Mouse (Mus musculus) gonadal fat pad, adult 2 months (tissue): Measurements from ENCODE around the gene Slbp. TPM values are rescaled to one million over a fixed set of nuclear protein-coding genes. Genes with fewer than 3 reads are reported as not detected.
A peak's percentile ranks its signal among the peaks of the same experiment; 100 is the strongest.

ENCODE experiments used
- DNase-seq: peaks from one replicate; pipeline ENCODE4 v3.0.0-alpha.2; 2012; ENCODE audit warnings: low read depth
- polyA plus RNA-seq: library from polyadenylated mRNA; depleted of rRNA; stranded (reverse); fragments of >200 nt; gene quantifications from 2 replicates; pipeline ENCODE4 v1.2.3, GENCODE M21; 2012; rRNA removed

The Slbp gene
- polyA plus RNA-seq = 14.7 and 21.2 TPM in 2 replicates

GRCm38 (mm10) chr5:33651921-33652782 lies at the start of gene Slbp:
TSS of gene Slbp (minus strand) at chr5:33652574.
- peak; percentile 62 for DNase-seq

- DNase-seq = no peak
Observed at GRCm38 (mm10) chr5:33701832-33702231, 49.5 kb upstream of the Slbp start.

GRCm38 (mm10) chr5:33700010-33700409 lies 47.6 kb upstream of the Slbp start:
- no peak for DNase-seq

DNA sequence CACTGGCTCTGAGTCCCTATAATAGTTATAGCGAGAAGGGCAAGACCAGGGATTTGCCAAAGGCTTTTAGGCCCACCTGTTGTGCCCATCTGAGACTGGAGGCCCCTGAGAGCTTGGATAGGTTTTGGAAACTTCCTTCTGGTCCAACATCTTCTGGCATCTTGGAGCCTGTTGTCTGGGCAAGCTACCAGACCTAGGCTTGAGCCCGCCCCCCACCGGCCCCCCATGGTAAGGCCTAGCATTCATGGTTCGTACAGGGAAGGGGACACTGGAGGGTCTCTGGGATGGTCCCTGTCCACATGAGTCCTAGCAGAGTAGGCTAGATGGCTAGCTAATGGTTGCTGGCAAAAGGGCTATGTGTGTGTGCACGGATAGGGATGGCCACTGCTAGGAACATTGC lies 46.3 kb upstream of the Slbp start:
- no peak for DNase-seq

DNA sequence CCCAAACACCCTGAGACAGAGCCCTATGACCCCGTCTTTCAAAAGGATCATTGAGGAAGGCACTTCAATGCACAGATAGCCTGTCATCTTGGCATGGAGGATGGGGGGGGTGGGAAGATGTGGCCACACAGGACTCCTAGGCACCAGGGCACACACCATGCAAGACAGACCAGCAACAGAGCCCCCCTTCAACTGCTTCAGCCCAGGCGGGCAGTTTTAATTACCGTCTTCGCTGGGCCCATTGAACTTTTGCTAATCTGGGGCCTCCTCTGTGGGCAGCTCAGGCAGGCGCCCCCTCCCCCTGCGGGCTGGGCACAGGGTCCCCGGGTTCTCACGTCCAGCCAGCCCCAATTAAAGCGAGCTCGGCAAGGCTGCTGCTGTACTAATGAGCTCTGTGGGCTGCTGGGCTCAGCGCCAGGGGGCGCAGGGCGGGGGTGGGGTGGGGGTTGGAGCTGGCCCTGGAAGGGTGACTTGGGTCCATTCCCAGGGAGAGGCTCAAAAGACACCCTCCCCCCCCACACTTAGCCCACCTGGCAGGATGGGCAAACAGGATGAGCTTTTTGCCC lies 45.7 kb upstream of the Slbp start:
- DNase-seq = no peak

- no peak for DNase-seq
Observed at GRCm38 (mm10) chr5:33697534-33697933, 45.2 kb upstream of the Slbp start.

GRCm38 (mm10) chr5:33696430-33696829 lies 44.1 kb upstream of the Slbp start:
- no peak for DNase-seq

DNA sequence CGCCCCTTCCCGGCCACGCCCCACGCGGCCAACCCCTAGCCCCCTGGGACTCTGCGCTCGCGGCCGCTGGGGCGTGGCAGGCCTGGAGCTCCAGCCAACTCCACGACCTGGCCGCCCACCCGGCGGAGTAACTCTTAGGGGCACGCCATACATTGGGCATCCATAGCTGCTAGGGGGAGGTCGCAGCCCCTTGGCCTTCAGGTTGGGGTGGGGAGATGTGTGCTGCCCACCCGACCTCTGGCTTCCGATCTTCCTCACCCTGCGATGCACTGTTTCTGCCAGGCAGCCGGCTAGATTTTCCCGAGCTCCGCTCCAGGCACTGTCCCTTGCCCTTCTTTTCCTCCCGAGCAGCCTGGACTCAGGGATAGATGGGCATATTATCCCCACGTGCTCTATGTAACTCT lies 43.3 kb upstream of the Slbp start:
- DNase-seq = no peak

DNA sequence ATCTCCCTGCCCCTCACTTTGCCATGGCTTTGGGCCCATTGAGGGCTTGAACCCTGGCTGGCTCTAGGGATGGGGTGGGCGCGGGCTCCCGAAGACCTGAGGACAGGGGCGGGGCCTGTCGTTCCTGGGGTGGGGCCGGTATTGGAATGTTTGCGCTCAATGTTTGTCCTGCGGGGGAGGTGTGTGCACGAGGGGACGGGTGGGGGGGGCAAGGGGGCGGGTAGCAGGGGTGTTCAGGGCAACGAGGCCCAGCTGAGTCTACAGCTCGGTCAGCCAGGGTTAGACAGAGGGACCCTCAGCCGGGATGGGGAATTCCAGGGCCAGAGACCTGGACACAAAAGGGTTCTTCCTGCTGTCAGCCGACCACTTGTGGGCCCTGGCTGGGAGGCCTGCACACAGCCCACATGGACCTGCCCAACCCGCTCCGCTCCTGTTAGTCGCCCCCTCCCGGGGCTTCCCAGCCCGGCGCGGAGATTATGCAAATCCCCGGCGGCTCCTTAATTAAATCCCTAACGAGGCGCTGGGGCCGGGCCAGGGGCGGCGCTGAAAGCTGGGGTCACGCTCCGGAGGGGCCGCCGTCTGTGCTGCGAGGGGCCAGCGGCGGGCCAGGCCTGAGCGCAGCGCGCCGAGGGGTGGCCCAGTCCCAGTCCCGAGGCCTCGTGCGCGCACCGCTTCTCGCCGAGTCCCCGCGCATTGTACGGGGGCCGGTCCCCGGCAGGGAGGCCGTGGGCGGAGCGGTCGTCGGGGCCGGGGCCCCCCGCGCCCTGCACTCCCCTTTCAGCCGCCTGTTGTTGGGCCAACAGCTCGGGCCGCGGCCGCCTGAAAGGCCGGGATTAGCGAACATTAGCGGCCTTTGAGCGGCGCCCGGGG lies 42.7 kb upstream of the Slbp start:
- no peak for DNase-seq

GRCm38 (mm10) chr5:33694461-33694847 lies 42.1 kb upstream of the Slbp start:
- DNase-seq = no peak

DNA sequence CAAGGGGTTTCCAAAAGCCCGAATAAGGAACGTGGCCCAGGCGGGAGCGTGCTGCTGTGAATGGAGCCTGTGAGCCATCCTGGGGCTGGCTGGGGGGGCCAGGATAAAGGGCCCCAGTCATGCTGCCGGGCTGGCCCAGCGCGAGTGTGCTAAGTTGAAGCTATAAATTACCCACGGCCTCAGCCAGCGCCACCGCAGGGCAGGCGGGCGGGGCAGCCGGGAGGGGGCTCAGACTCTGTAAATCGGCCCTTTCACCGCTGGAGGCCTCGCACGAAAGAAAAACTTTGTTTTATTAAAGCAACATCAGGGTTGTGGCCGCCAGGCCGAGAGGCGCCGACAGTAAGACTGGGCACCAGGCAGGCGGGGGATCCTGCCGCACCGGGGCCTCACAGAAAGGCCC lies 40.0 kb upstream of the Slbp start:
- no peak for DNase-seq

DNA sequence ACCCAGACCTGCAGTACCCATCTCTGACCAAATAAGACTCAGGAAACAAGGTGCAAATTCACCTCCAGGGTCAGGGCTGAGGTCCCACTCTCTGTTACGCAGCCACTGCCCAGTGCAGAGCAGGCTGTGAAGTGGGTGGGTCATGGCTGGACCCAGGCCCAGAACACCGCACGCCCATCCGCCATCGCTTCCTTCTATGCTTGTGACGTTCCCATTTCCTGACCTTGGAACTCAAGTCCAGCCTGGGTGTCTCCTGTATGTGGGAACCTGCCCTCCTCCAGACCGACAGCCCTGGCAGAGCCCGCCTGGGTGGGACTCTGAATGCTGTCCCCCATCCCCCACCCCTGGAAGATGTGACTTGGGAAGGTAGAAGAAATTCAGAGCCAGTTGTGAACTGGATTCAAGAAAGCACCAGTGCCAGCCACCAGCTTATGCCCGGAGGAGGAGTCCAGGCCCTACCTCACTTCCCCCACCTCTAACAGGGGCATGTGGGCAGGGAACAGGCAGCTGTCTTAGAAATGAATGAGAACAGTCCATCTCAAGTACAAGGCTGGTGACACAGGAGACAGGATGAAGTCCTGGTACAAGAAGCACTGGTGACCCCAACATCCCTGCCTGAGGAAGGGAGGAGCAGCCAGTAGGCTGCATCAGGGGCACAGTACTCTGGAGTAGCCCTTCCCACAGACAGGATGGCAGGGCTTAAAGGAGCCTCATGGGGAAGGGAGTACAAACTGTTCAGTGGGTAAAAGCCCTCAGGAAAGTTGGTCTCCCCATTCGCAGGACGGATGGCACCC lies 37.7 kb upstream of the Slbp start:
- no peak for DNase-seq

DNA sequence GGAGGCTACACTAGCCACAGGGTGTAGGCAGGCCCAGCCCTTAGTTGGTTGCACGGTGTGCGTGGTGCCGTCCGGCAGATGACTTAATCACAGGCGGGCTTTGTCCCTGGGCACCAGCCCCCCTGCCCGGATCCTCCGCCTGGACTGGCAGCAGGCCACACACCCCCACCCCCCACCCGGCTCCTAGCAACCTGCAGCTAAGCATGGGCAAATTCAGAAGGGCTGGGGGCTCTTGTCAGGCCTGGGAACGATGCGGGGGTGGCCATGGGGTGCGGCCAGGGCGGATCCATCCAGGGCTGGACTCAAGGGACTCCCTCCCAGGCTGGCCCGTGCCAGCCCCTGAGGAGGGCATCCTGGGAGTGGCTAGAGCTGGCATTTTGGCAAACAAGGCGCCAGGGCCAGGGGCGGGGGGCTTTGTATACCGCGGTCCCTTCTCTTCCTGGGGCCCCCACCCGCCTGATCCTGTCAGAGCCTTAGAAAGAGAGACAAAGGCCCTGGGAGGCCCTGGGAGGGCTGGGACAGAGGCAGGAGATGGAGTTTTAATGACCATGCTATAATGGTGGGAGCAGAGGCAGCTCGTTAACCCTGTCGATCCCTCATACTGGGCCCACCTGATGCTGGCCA lies 37.0 kb upstream of the Slbp start:
- DNase-seq = no peak

GRCm38 (mm10) chr5:33688278-33689220 lies 36.2 kb upstream of the Slbp start:
- no peak for DNase-seq

DNA sequence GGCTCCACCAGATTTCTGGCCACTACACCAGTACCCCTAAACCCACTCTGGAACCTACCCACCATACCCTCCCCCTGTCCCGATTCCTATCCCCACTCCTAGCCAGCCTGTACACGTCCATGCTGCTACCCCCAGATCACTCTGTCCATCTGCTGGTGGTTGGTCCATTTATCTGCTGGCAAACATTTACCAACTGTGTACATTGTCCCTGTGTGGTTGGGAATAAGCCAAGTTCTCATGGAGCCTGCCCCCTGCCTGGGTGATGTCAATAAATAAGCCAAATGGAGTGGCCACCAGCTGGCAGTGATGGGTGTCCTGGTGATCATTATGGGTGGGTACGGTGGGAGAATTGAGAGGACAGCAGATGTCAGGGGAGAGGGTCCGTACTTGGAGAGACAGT lies 34.8 kb upstream of the Slbp start:
- no peak for DNase-seq

GRCm38 (mm10) chr5:33684932-33685331 lies 32.6 kb upstream of the Slbp start:
- no peak for DNase-seq

DNA sequence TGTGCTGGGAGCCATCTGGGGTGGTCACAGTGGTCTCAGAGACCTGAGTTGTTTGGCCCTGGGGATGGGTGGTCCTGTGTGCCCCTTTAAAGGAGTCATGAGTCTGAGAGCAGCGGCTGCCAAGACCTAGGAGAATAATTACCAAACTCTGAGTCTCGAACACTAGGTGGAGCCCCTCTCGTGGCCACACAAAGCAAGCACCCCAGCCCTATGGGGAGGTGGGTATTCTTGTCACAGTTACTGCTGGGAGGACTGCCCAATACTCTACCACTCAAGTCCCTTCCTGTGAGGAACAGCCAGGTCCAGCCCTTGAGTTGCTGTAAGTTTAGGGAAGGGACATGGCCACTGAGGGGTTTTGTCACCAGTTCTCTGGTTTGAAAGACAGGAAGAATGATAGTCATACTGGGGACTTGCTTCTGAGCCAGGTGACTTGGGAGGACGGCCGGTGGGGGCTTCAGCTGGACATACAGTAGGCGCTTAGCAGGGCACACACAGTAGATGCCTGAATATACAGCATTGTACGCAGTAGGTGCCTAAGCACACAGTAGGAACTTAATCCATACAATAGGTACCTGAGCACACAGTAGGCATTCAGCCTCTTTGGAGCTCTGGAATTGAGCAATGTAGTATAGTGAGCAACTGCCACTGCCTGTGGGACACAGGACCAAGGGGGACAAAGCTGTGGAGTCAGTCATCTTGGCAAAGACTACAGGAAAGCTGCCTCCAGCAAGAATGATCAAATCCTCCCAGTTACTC lies 31.7 kb upstream of the Slbp start:
- DNase-seq = no peak

- DNase-seq = no peak
Observed at GRCm38 (mm10) chr5:33682963-33683362, 30.6 kb upstream of the Slbp start.
